In genomic region chr11:76306769-76307168, GRCm38 (mm10) we compare ENCODE assay signal across 24 mouse cellular contexts.
DNase-seq lines count a peak whose midpoint lies in the region; ATAC-seq and TF ChIP-seq lines count a peak whose summit lies in the region.
"Had no signal": no experiment of that assay in that cellular context is flagged by ENCODE, and none has a peak within 500 bp of the region (broad histone marks: within the 10 kb centered on the region; RNA-seq: fewer than 3 reads in every experiment).

No protein-coding gene starts in this region.

- H3K9ac ChIP-seq in MEL (ENCODE audit: control insufficient read depth, low read depth, low read length, poor library complexity, severe bottlenecking) = peak overlapping the region; percentile 62
- H3K9ac ChIP-seq in embryonic facial prominence, embryonic 13.5 days = no peak overlapping the region
- H3K9ac ChIP-seq: forebrain, embryonic 13.5 days; hindbrain, embryonic 14.5 days; limb, embryonic 15.5 days; liver, embryonic 14.5 days; lung, embryonic 14.5 days; midbrain, embryonic 15.5 days had no signal

- intact Hi-C loops in gastrocnemius, adult 2 months (cut with DNase I) = no loop called here
- intact Hi-C loops in gastrocnemius, postnatal 36 days (cut with DNase I) = no loop called here
- intact Hi-C loops in heart, postnatal 14 days (cut with DNase I) = no loop called here

- H3K27me3 ChIP-seq in MEL (ENCODE audit: control insufficient read depth in 1 of 2, insufficient read depth in 2 of 2, low read length in 2 of 2) = no peaks in the 10 kb centered on the region
- H3K27me3 ChIP-seq in embryonic facial prominence, embryonic 13.5 days = no peaks in the 10 kb centered on the region
- H3K27me3 ChIP-seq: forebrain, embryonic 13.5 days; limb, embryonic 15.5 days; midbrain, embryonic 15.5 days had no signal

- no peak overlapping the region for H3K4me3 ChIP-seq in gastrocnemius, adult 2 months
- no peak overlapping the region for H3K4me3 ChIP-seq in MEL (ENCODE audit: control insufficient read depth in 1 of 2, insufficient read depth in 1 of 2, low read depth in 2 of 2, low read length in 2 of 2)
- H3K4me3 ChIP-seq in embryonic facial prominence, embryonic 13.5 days = no peak overlapping the region
- H3K4me3 ChIP-seq: erythroblast, embryonic 14.5 days; forebrain, embryonic 13.5 days; limb, embryonic 15.5 days; midbrain, embryonic 15.5 days; myocyte had no signal

- H3K4me2 ChIP-seq in embryonic facial prominence, embryonic 13.5 days = no peak overlapping the region
- H3K4me2 ChIP-seq: forebrain, embryonic 13.5 days; hindbrain, embryonic 14.5 days; limb, embryonic 15.5 days; lung, embryonic 14.5 days; midbrain, embryonic 15.5 days had no signal

- TF ChIP-seq POLR2A in MEL (IDR thresholded peaks at IDR 0.05; ENCODE audit: control insufficient read depth in 1 of 2, insufficient read depth in 1 of 2, low read depth in 1 of 2, low read length in 2 of 2, poor library complexity in 1 of 2) = peak in 1 of 2 experiments; percentile 48; a peak in 1 of 4 replicates

- no peak for TF ChIP-seq RAD21 in MEL (IDR thresholded peaks at IDR 0.05; ENCODE audit: low read depth, low read length)

- no peaks in the 10 kb centered on the region for H3K79me2 ChIP-seq in MEL (ENCODE audit: control insufficient read depth, insufficient read depth, low read length, poor library complexity)

- no peaks in the 10 kb centered on the region for H3K9me3 ChIP-seq in MEL (replicated peaks; ENCODE audit: insufficient read depth, low read length)
- H3K9me3 ChIP-seq in embryonic facial prominence, embryonic 13.5 days = no peaks in the 10 kb centered on the region
- H3K9me3 ChIP-seq: forebrain, embryonic 13.5 days; limb, embryonic 15.5 days; midbrain, embryonic 15.5 days had no signal

- ATAC-seq in embryonic facial prominence, embryonic 13.5 days (ENCODE audit: insufficient number of reproducible peaks, insufficient read depth, low FRiP score, low TSS enrichment, low read depth) = no peak
- ATAC-seq in megakaryocyte, adult 5-6 weeks (ENCODE audit: poor library complexity, severe bottlenecking) = peak; percentile 76
- ATAC-seq: forebrain, embryonic 13.5 days; inflammation-experienced regulatory T-cells, adult 6 months; midbrain, embryonic 15.5 days had no signal

- H3K27ac ChIP-seq in gastrocnemius, adult 2 months = peak overlapping the region; percentile 50
- peak overlapping the region; percentile 77 for H3K27ac ChIP-seq in MEL (ENCODE audit: control insufficient read depth, low read depth, low read length)
- H3K27ac ChIP-seq in embryonic facial prominence, embryonic 13.5 days = peak overlapping the region; percentile 66; the same call in 1 of the 2 replicates
- H3K27ac ChIP-seq: forebrain, embryonic 13.5 days; hindbrain, embryonic 14.5 days; limb, embryonic 15.5 days; liver, embryonic 14.5 days; midbrain, embryonic 15.5 days had no signal

- 33% methylated on average over 4 of the region's 4 CpGs for WGBS in embryonic facial prominence, embryonic 13.5 days

- no peak for TF ChIP-seq CTCF in gastrocnemius, adult 2 months (IDR thresholded peaks at IDR 0.05)
- TF ChIP-seq CTCF in MEL (IDR thresholded peaks at IDR 0.05 in 2 of 3, conservative IDR thresholded peaks at IDR 0.05 in 1 of 3; ENCODE audit: control insufficient read depth in 1 of 3, insufficient read depth in 1 of 3, low read depth in 2 of 3, low read length in 3 of 3, poor library complexity in 1 of 3, severe bottlenecking in 1 of 3) = no peak

- peak in 1 of 2 experiments; percentile 63; a peak in 2 of 4 replicates for TF ChIP-seq EP300 in MEL (IDR thresholded peaks at IDR 0.05; ENCODE audit: low read depth in 1 of 2, low read length in 2 of 2)

- H3K4me1 ChIP-seq in MEL (ENCODE audit: control insufficient read depth in 1 of 2, insufficient read depth in 2 of 2, low read length in 2 of 2) = peaks cover 13 to 15% of the 10 kb centered on the region in 2 experiments
- H3K4me1 ChIP-seq in embryonic facial prominence, embryonic 13.5 days = peaks cover 72% of the 10 kb centered on the region

- no peak for DNase-seq in gastrocnemius, adult 2 months
- DNase-seq in gastrocnemius, postnatal 36 days = no peak
- peak; percentile 91 for DNase-seq in MEL (ENCODE audit: low read depth, low spot score)
- DNase-seq in frontal cortex, postnatal 36 days (ENCODE audit: low spot score in 2 of 2) = no peak
- no peak for DNase-seq in heart, postnatal 14 days
- DNase-seq in frontal cortex, postnatal 10 days (ENCODE audit: low spot score in 2 of 2) = no peak
- DNase-seq: cerebellum, adult 18-20 months; cerebellum, postnatal 36 days; gastrocnemius, postnatal 25 days; kidney, adult 18-20 months; kidney, postnatal 4 days; layer of hippocampus, adult 9-11 months; lung, embryonic 14.5 days; thymus, postnatal 25 days had no signal

- peaks cover 0 to 14% of the 10 kb centered on the region in 2 experiments; a peak in 2 of 4 replicates for H3K36me3 ChIP-seq in MEL (ENCODE audit: control insufficient read depth in 1 of 2, insufficient read depth in 2 of 2, low read length in 2 of 2)
- H3K36me3 ChIP-seq in embryonic facial prominence, embryonic 13.5 days = no peaks in the 10 kb centered on the region
- H3K36me3 ChIP-seq: limb, embryonic 15.5 days; midbrain, embryonic 15.5 days had no signal

TF ChIP-seq in MEL, 35 proteins besides CTCF, POLR2A, EP300 and RAD21:
- TF ChIP-seq BHLHE40 (IDR thresholded peaks at IDR 0.05; ENCODE audit: borderline replicate concordance, low read depth, low read length) (no peak), CHD2 (IDR thresholded peaks at IDR 0.05; ENCODE audit: low read length) (no peak), ZMIZ1 (IDR thresholded peaks at IDR 0.05; ENCODE audit: low read depth, low read length) (no peak), GATA1 (IDR thresholded peaks at IDR 0.05; ENCODE audit: low read depth, low read length) (no peak), GABPA (IDR thresholded peaks at IDR 0.05; ENCODE audit: low read depth, low read length) (no peak), JUND (IDR thresholded peaks at IDR 0.05; ENCODE audit: low read depth, low read length) (no peak), ZC3H11A (IDR thresholded peaks at IDR 0.05; ENCODE audit: low read depth, low read length) (no peak), SIN3A (IDR thresholded peaks at IDR 0.05; ENCODE audit: low read length) (0 out of 2 replicates have a peak, but pooled peaks have one; percentile 34), MXI1 (IDR thresholded peaks at IDR 0.05; ENCODE audit: low read depth, low read length) (peak; percentile 77; the same call in 1 of the 2 replicates), E2F4 (IDR thresholded peaks at IDR 0.05; ENCODE audit: borderline replicate concordance, low read depth, low read length) (no peak), SMC3 (IDR thresholded peaks at IDR 0.05; ENCODE audit: low read depth, low read length) (no peak), USF1 (IDR thresholded peaks at IDR 0.05; ENCODE audit: low read depth, low read length) (no peak), MEF2A (IDR thresholded peaks at IDR 0.05; ENCODE audit: extremely low read depth, insufficient replicate concordance, low read depth, low read length, poor library complexity, severe bottlenecking) (no peak), ELF1 (IDR thresholded peaks at IDR 0.05; ENCODE audit: low read depth, low read length) (no peak), MYB (IDR thresholded peaks at IDR 0.05; ENCODE audit: low read depth, low read length) (no peak), ZKSCAN1 (IDR thresholded peaks at IDR 0.05; ENCODE audit: low read depth, low read length) (no peak), KAT2A (conservative IDR thresholded peaks at IDR 0.05; ENCODE audit: low read depth, low read length) (no peak), MAFK (IDR thresholded peaks at IDR 0.05; ENCODE audit: borderline replicate concordance, low read depth, low read length) (peak; percentile 70; the same call in 1 of the 2 replicates), NELFE (IDR thresholded peaks at IDR 0.05; ENCODE audit: low read depth, low read length) (no peak), TBP (IDR thresholded peaks at IDR 0.05; ENCODE audit: low read depth, low read length) (peak; percentile 50; the same call in 1 of the 2 replicates), ETS1 (IDR thresholded peaks at IDR 0.05; ENCODE audit: low read depth, low read length) (0 out of 2 replicates have a peak, but pooled peaks have one; percentile 36), NRF1 (IDR thresholded peaks at IDR 0.05; ENCODE audit: insufficient read depth, low read depth, low read length, poor library complexity, severe bottlenecking) (no peak), UBTF (IDR thresholded peaks at IDR 0.05; ENCODE audit: borderline replicate concordance, insufficient read depth, low read depth, low read length) (no peak), POLR2AphosphoS2 (IDR thresholded peaks at IDR 0.05; ENCODE audit: low read length) (no peak), MYC (IDR thresholded peaks at IDR 0.05; ENCODE audit: low read depth, low read length) (peak; percentile 91), CHD1 (IDR thresholded peaks at IDR 0.05; ENCODE audit: low read depth, low read length) (no peak), RCOR1 (IDR thresholded peaks at IDR 0.05; ENCODE audit: low read depth, low read length) (0 out of 2 replicates have a peak, but pooled peaks have one; percentile 7), MAZ (IDR thresholded peaks at IDR 0.05; ENCODE audit: low read depth, low read length) (peak; percentile 64; the same call in 1 of the 2 replicates), ZNF384 (IDR thresholded peaks at IDR 0.05; ENCODE audit: low read depth, low read length) (no peak), TAL1 (IDR thresholded peaks at IDR 0.05; ENCODE audit: low read length) (no peak), HCFC1 (IDR thresholded peaks at IDR 0.05; ENCODE audit: low read depth, low read length) (no peak), POLR2AphosphoS5 (IDR thresholded peaks at IDR 0.05; ENCODE audit: borderline replicate concordance, low read depth, low read length) (no peak), TCF12 (IDR thresholded peaks at IDR 0.05; ENCODE audit: low read depth, low read length) (no peak), MAX (IDR thresholded peaks at IDR 0.05; ENCODE audit: low read length) (0 out of 2 replicates have a peak, but pooled peaks have one; percentile 55), USF2 (IDR thresholded peaks at IDR 0.05; ENCODE audit: borderline replicate concordance in 1 of 2, insufficient read depth in 1 of 2, low read depth in 1 of 2, low read length in 2 of 2) (no peak)
TF ChIP-seq in MEL: peak in this region for 9.
